Mouse (Mus musculus) brain, adult 2 months (tissue): ENCODE results near the gene Fnip1.

Experiments used
- DNase-seq: peaks from one replicate; pipeline ENCODE4 v3.0.0; 2011; ENCODE audit warnings: low read depth, low spot score

Fnip1 gene

GRCm38 (mm10) chr11:54540328-54540727 is 102.3 kb downstream of the Fnip1 start:
- peak; percentile 38 for DNase-seq

- no peak for DNase-seq
These were observed 104.4 kb downstream of the Fnip1 start for GRCm38 (mm10) chr11:54542414-54542813.

- no peak for DNase-seq
These were observed 117.0 kb downstream of the Fnip1 start for GRCm38 (mm10) chr11:54554970-54555369.

GRCm38 (mm10) chr11:54562761-54563160 is 124.8 kb downstream of the Fnip1 start:
- peak; percentile 82 for DNase-seq
